Mouse (Mus musculus): Measurements from ENCODE around the gene Fahd1. TPM values are rescaled to one million over a fixed set of nuclear protein-coding genes. Genes with fewer than 3 reads are reported as not detected.

Gene Fahd1
- polyA plus RNA-seq, 1 experiment from 2014 or later, result 41.2 TPM

DNA sequence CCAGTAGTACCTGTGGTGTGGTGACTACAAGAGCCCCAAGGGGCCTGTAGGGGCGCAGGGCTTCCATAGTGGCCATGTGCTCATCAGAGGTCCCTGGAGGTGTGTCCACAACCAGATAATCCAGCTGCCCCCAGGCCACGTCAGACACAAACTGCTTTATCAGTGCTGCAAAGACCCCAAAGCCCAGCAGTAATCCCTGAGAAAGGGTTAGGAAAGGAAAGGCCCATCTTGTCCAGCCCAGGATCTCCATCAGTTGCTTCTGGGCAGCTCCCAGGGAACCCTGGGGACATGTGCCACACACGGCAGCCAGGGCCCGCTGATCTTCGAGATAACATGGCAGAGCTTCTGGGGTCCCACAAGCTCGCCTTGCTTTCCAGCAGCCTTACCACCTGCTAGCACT, 34.2 kb upstream of the Fahd1 start:
- no peak for DNase-seq (ENCODE audit: low read depth, low spot score)
- CTCF ChIA-PET, result interaction anchor here (1.6 kb wide), 1 partner anchor 42 kb away, joined by 3 read pairs; no protein-coding TSS in a partner anchor
- in situ Hi-C loops (cut with MboI; ENCODE audit: low pct_unique_long_range_greater_than_20kb), result no loop called here
- no peaks in the 10 kb centered on the region for H3K27me3 ChIP-seq
- no peak for TF ChIP-seq CTCF (IDR thresholded peaks at IDR 0.05)
- POLR2A ChIA-PET, result no interaction called here
- ATAC-seq, result no peak

DNA sequence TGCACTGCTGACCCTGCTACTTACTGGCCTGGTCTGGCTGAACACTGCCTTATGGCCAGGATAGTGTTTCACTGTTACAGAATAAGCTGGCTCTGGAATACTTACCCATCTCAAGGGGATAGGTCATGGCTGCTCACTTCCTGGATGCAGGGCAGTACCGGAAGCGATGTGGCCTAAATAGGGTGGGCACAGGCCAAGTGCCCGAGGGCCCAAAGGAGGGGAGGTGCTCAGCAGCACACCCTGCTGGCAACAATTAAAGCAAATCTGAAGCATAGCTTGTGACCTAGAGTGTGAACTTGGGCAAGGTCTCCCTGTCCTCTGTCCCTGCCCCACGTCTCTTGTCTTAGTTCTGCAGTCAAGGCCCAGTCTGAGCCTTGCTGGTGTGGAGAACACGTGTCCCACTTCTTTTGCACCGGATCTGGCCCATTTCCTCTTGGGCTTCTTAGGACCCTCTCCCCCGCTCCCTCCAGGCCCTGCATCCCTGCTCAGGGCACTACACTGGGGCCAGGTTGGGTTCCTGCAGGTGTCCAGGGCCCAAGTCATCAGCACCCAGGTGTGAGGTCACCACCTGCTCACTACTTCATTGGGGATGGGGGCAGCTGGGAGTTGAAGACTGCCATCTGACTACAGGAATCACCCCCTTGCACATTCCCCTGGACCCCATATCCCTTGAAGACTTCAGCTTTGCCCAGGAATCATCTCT, 31.7 kb upstream of the Fahd1 start:
- in situ Hi-C loops (cut with MboI; ENCODE audit: low pct_unique_long_range_greater_than_20kb), result no loop called here
- no peak for TF ChIP-seq CTCF (IDR thresholded peaks at IDR 0.05)
- CTCF ChIA-PET, result interaction anchor here (0.8 to 1.5 kb wide), 7 partner anchors 13 to 136 kb away, joined by 3 to 7 read pairs (median 4); partner anchors contain the start of genes Hagh and Igfals
- DNase-seq (ENCODE audit: low read depth, low spot score) (no peak), ATAC-seq (no peak)
- POLR2A ChIA-PET, result interaction anchor here (1.2 to 1.7 kb wide), 2 partner anchors 9 to 32 kb away, joined by 3 to 5 read pairs; partner anchors contain the start of gene Fahd1
- no peaks in the 10 kb centered on the region for H3K27me3 ChIP-seq

DNA sequence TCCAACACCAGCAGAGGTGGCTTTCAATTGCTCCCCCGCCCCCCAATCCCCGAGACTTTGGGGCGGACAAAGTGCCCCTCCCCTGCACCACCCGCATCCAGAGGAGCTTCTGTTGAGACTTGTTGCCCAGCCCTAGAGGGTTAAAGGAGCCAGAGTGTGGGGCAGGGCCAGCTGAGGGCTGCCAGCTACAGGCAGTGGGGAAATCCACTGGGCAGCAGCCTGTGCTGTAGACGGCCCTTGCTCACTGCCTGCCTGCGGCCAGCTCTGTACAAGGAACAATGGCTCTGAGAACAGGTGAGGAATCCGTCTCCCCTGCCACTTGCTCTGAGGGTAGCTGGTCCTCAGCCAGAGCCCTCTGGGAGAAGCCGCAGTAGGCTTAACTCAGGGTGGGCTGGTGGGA, 28.4 kb upstream of the Fahd1 start:
- ATAC-seq, result no peak
- ChIA-PET POLR2A (no interaction called here), CTCF (no interaction called here)
- in situ Hi-C loops (cut with MboI; ENCODE audit: low pct_unique_long_range_greater_than_20kb), result no loop called here
- TF ChIP-seq CTCF (IDR thresholded peaks at IDR 0.05), result no peak
- H3K27me3 ChIP-seq, result peaks cover 4% of the 10 kb centered on the region
- DNase-seq (ENCODE audit: low read depth, low spot score), result no peak

DNA sequence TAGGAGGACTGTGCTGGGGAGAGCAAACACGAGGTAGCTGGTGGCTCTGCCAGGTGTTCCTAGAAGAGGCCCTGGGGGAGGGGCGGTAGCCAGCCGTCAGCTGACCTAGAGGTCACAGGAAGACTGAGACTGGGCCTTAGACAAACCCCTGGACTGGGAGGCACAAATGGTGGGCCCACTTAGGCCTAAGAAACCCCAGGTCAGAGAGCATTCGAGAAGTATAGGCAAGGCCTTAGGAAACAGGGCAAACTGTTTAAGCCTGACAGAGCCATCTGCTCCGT, 27.9 kb upstream of the Fahd1 start:
- ChIA-PET POLR2A (no interaction called here), CTCF (no interaction called here)
- ATAC-seq (no peak), DNase-seq (ENCODE audit: low read depth, low spot score) (no peak)
- in situ Hi-C loops (cut with MboI; ENCODE audit: low pct_unique_long_range_greater_than_20kb), result no loop called here
- no peak for TF ChIP-seq CTCF (IDR thresholded peaks at IDR 0.05)
- H3K27me3 ChIP-seq, result peaks cover 4% of the 10 kb centered on the region

DNA sequence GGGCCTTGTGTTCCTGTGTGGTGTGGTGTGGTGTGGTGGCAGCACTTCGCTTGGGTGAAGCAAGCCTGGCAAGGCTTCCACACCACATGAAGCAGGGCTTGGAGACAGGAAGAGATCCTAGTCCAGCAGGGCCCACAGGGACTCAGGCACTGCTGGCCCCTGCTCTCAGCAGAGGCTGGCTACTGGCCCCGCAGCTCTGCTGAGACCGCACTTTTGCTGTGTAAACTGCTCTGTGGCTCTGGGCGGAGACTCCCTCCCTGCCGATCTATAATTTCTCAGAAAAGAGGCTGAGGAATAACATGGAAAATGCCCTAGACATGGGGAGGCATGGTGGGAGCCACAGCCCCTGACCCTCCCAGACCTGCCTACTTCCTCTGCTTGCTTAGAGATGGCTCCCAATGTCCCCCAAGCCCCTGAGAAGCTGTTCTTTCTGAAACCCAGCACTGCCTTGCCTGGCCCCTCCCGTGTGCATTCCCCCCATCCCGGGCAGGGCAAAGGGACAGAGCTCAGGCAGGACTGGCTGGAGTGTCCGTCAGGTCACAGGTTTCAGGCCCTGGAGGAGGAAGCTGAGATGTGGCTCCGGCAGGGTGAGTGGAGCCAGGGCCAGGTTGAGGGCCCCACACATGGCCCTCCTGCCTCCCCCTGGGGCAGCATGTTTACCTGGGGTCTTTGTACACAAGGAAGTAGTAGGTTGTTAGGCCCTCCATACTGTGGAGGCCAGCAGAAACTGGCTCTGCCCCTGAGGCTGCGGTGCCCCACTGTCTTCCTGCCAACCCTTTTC, 27.4 kb upstream of the Fahd1 start:
- POLR2A ChIA-PET, result no interaction called here
- ATAC-seq, result no peak
- in situ Hi-C loops (cut with MboI; ENCODE audit: low pct_unique_long_range_greater_than_20kb), result no loop called here
- no peak for DNase-seq (ENCODE audit: low read depth, low spot score)
- peaks cover 4% of the 10 kb centered on the region for H3K27me3 ChIP-seq
- TF ChIP-seq CTCF (IDR thresholded peaks at IDR 0.05), result no peak
- CTCF ChIA-PET, result no interaction called here

DNA sequence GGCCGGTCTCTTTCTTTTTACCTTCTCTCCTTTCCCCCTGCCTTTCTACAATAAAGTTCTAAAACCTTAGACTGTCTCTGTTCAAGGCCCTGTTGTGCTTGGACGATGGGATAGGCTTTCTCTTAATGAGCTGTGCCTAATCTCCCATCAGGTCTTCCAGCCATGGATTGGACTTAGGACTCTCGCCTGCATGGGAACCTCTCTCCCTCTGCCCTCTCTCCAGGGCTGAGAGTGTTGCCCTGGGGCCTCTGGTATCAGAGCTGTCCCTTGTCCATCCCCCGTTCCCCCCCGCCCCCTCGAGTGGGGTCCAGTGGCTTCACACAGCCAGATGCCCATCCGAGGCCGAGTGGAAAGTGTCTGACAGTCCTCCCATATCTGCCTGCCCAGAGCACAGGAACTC, 24.8 kb upstream of the Fahd1 start:
- peaks cover 4% of the 10 kb centered on the region for H3K27me3 ChIP-seq
- ChIA-PET CTCF (no interaction called here), POLR2A (no interaction called here)
- in situ Hi-C loops (cut with MboI; ENCODE audit: low pct_unique_long_range_greater_than_20kb), result no loop called here
- TF ChIP-seq CTCF (IDR thresholded peaks at IDR 0.05), result no peak
- ATAC-seq (no peak), DNase-seq (ENCODE audit: low read depth, low spot score) (no peak)

DNA sequence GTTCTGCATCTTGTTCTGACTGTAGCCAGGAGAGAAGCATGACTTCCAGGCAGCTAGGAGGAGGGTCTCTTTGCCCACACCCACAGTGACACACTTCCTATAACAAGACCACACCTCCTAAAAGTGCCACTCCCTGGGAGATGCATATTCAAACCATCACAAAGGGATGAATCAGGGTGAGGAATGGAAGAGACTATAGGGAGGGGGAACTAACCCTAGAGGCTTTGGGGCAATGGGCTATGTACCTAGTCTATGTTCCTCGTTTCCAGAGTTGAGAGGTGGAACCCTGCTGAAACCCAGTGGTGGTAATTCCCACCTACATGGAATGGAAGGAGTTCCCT, 24.2 kb upstream of the Fahd1 start:
- in situ Hi-C loops (cut with MboI; ENCODE audit: low pct_unique_long_range_greater_than_20kb), result no loop called here

DNA sequence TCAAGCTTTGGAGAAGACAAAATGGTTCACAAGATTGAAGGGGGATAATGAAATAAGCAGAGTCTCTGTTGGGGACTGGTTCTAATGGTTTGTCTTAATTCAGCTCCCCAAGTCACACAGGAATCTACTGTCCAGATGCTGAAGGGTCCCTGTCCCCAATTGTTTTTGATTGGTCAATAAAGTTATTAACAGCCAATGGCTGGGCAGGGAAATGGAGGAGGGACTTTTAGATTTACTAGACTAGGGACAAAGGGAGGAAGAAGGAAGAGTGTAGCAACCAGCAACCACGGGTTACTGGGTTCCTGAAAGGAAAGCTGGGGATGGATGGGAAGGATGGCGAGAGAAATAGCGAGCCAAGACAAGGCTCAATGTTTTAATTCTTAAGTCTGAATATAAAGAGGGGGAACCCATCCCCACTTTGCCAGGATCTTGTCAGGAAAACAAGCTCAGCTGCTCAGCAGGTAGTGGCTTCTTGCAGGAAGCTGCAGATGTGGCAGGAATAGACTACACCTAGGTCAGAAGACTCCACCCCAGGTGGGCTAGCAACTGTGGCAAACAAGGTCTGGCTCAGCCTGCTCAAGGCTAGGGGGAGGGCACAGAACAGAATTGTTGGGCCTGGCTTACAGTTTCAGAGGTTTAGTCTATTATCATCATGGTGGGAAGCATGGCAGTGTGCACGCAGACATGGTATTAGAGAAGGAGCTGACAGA, 23.7 kb upstream of the Fahd1 start:
- no peak for ATAC-seq
- no peak for DNase-seq (ENCODE audit: low read depth, low spot score)
- CTCF ChIA-PET, result interaction anchor here (1.2 kb wide), 1 partner anchor 30 kb away, joined by 3 read pairs; no protein-coding TSS in a partner anchor
- in situ Hi-C loops (cut with MboI; ENCODE audit: low pct_unique_long_range_greater_than_20kb), result no loop called here
- peaks cover 4% of the 10 kb centered on the region for H3K27me3 ChIP-seq
- no peak for TF ChIP-seq CTCF (IDR thresholded peaks at IDR 0.05)
- POLR2A ChIA-PET, result no interaction called here

More for the DNA sequence above, 24.2 kb upstream of the Fahd1 start:
- no peak for TF ChIP-seq CTCF (IDR thresholded peaks at IDR 0.05)
- H3K27me3 ChIP-seq, result peaks cover 4% of the 10 kb centered on the region
- CTCF ChIA-PET, result no interaction called here
- POLR2A ChIA-PET, result no interaction called here
- DNase-seq (ENCODE audit: low read depth, low spot score) (no peak), ATAC-seq (no peak)

DNA sequence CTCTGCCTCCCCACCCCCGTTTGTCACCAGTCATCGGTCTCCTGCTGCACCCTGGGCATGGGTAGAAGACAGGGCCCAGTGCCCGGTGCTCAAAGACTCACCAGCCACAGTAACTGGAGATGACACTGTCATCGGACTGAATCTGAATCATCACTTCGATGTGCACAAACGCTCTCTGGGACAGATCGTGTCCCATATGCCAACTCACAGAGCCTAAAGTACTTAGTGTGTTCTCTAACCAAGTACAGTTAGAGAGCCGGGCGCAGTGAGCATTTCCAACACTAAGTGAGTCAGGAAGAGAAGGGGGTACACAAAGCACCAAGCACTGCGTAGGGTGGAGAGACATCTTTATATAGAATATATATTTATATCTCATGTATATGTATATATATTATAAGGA, 17.8 kb upstream of the Fahd1 start:
- CTCF ChIA-PET, result no interaction called here
- POLR2A ChIA-PET, result no interaction called here
- no peak for ATAC-seq
- H3K27me3 ChIP-seq, result no peaks in the 10 kb centered on the region
- no peak for TF ChIP-seq CTCF (IDR thresholded peaks at IDR 0.05)
- no peak for DNase-seq (ENCODE audit: low read depth, low spot score)
- in situ Hi-C loops (cut with MboI; ENCODE audit: low pct_unique_long_range_greater_than_20kb), result no loop called here

DNA sequence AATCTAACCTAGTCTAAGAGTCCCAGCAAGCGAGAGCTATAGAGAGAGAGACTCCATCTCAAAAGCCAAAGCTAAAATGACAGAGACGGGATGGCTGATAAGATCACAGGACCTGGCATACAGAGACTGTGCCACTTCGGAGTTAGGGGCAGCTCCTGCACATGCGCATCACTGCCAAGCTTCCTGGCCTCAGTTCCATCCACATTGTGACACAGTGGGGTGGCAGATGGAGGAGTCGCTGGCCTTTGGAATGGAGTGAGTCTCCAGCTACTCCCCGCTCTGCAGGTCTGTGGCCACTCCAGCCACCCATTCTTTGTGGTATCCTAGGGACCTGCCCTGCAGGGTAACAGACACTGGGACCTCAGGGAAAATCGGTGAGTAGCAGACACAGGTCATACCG, 15.6 kb upstream of the Fahd1 start, which contains the start of gene Igfals:
TSS of gene Igfals (plus strand) at position 222 of the 400 bp plus-strand sequence.
- in situ Hi-C loops (cut with MboI; ENCODE audit: low pct_unique_long_range_greater_than_20kb), result no loop called here
- no peak for DNase-seq (ENCODE audit: low read depth, low spot score)
- POLR2A ChIA-PET, result interaction anchor here (1.0 kb wide), 1 partner anchor 18 kb away, joined by 3 read pairs; no protein-coding TSS in a partner anchor
- ATAC-seq, result no peak
- CTCF ChIA-PET, result interaction anchor here (2.2 kb wide), 1 partner anchor 15 kb away, joined by 6 read pairs; no protein-coding TSS in a partner anchor
- TF ChIP-seq CTCF (IDR thresholded peaks at IDR 0.05), result no peak
- H3K27me3 ChIP-seq, result no peaks in the 10 kb centered on the region

DNA sequence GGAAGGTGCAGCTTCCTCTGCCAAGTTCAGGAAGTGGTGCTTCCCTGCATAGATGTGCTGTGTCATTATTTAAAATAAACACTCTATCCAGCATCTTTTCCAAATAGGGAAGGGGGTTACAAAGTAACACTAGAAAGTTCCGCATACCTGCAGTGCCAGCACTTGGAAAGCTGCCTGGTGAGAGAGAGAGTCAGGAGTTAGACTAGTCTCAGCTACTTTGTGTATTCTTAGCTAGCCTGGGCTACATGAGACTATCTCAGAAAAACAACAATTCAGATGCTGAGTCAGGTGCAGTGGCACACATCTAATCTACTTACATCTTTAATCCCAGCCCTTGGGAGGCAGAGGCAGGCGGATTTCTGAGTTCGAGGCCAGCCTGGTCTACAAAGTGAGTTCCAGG, 11.6 kb upstream of the Fahd1 start:
- no peaks in the 10 kb centered on the region for H3K27me3 ChIP-seq
- ChIA-PET CTCF (interaction anchor here (0.8 to 2.0 kb wide), 2 partner anchors 7 to 18 kb away, joined by 3 to 7 read pairs; no protein-coding TSS in a partner anchor), POLR2A (interaction anchor here (0.6 kb wide), 1 partner anchor 9 kb away, joined by 4 read pairs; no protein-coding TSS in a partner anchor)
- TF ChIP-seq CTCF (IDR thresholded peaks at IDR 0.05), result no peak
- DNase-seq (ENCODE audit: low read depth, low spot score), result no peak
- ATAC-seq, result no peak
- in situ Hi-C loops (cut with MboI; ENCODE audit: low pct_unique_long_range_greater_than_20kb), result no loop called here
